Mouse (Mus musculus) right cerebral cortex, postnatal 25 days (tissue): ENCODE data around the gene Arhgef7.

Experiments
- DNase-seq: peaks from one replicate; pipeline ENCODE4 v3.0.0; 2022

Arhgef7 gene

GRCm38 (mm10) chr8:11727651-11728481 lies at the start of gene Arhgef7:
TSS of gene Arhgef7 (plus strand) at chr8:11727721.
- DNase-seq, result peak; percentile 88

- no peak for DNase-seq
Measured at GRCm38 (mm10) chr8:11684558-11684957, 43.0 kb upstream of the Arhgef7 start.

GRCm38 (mm10) chr8:11687251-11687650 lies 40.3 kb upstream of the Arhgef7 start:
- no peak for DNase-seq

GRCm38 (mm10) chr8:11689945-11690344 lies 37.6 kb upstream of the Arhgef7 start:
- DNase-seq, result no peak

GRCm38 (mm10) chr8:11691284-11691683 lies 36.2 kb upstream of the Arhgef7 start:
- DNase-seq, result no peak

- no peak for DNase-seq
Measured at GRCm38 (mm10) chr8:11691761-11692160, 35.8 kb upstream of the Arhgef7 start.

- no peak for DNase-seq
Measured at GRCm38 (mm10) chr8:11692455-11692854, 35.1 kb upstream of the Arhgef7 start.

GRCm38 (mm10) chr8:11693972-11694371 lies 33.5 kb upstream of the Arhgef7 start:
- no peak for DNase-seq

GRCm38 (mm10) chr8:11696176-11696575 lies 31.3 kb upstream of the Arhgef7 start:
- no peak for DNase-seq

GRCm38 (mm10) chr8:11697467-11697866 lies 30.1 kb upstream of the Arhgef7 start:
- no peak for DNase-seq

- no peak for DNase-seq
Measured at GRCm38 (mm10) chr8:11699442-11700001, 28.0 kb upstream of the Arhgef7 start.

GRCm38 (mm10) chr8:11700060-11701032 lies 27.2 kb upstream of the Arhgef7 start:
- DNase-seq, result peak; percentile 82

- no peak for DNase-seq
Measured at GRCm38 (mm10) chr8:11701033-11701362, 26.5 kb upstream of the Arhgef7 start, which contains the start of gene 1700016D06Rik. TSS of gene 1700016D06Rik (minus strand) at chr8:11701063.

- no peak for DNase-seq
Measured at GRCm38 (mm10) chr8:11701428-11701827, 26.1 kb upstream of the Arhgef7 start.

- no peak for DNase-seq
Measured at GRCm38 (mm10) chr8:11703789-11704188, 23.7 kb upstream of the Arhgef7 start.

GRCm38 (mm10) chr8:11704716-11705420 lies 22.7 kb upstream of the Arhgef7 start:
- no peak for DNase-seq

- DNase-seq, result peak; percentile 35
Measured at GRCm38 (mm10) chr8:11705818-11706217, 21.7 kb upstream of the Arhgef7 start.

- DNase-seq, result no peak
Measured at GRCm38 (mm10) chr8:11707701-11708100, 19.8 kb upstream of the Arhgef7 start.

- no peak for DNase-seq
Measured at GRCm38 (mm10) chr8:11708815-11709214, 18.7 kb upstream of the Arhgef7 start.

GRCm38 (mm10) chr8:11709542-11709941 lies 18.0 kb upstream of the Arhgef7 start:
- DNase-seq, result no peak

GRCm38 (mm10) chr8:11710415-11710814 lies 17.1 kb upstream of the Arhgef7 start:
- DNase-seq, result no peak

GRCm38 (mm10) chr8:11712244-11712643 lies 15.3 kb upstream of the Arhgef7 start:
- no peak for DNase-seq

- DNase-seq, result no peak
Measured at GRCm38 (mm10) chr8:11717194-11717593, 10.3 kb upstream of the Arhgef7 start.
